Mouse (Mus musculus) spleen, postnatal 4 days (tissue): ENCODE data around the gene Gm609.

Experiments used
- DNase-seq, 2 experiments: peaks; one replicate each; pipeline ENCODE4 v3.0.0; 2022; ENCODE audit warnings: low spot score in 2 of 2

The Gm609 gene

GRCm38 (mm10) chr16:45397440-45397839, 95.3 kb downstream of the Gm609 start:
- no peak for DNase-seq

GRCm38 (mm10) chr16:45392246-45392645, 100.5 kb downstream of the Gm609 start:
- no peak for DNase-seq

DNA sequence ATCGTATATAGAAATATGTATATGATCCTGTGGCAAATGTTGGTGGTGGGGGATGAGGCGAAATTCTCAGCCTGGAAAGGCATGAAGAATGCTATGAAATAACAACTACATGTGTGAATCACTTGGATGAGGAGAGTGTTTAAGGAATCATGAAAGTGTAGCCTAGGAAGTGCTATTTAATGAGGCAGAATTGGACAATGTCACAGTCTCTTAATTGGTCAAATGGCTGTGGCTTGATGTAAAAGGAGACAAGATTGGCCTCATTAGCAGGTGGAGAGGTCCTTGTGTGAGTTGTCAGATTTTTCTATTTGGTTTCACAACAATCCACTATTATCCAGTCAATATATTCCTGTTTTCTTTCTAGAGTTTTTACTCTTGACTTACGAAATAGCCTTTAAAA, 101.1 kb downstream of the Gm609 start:
- no peak for DNase-seq

DNA sequence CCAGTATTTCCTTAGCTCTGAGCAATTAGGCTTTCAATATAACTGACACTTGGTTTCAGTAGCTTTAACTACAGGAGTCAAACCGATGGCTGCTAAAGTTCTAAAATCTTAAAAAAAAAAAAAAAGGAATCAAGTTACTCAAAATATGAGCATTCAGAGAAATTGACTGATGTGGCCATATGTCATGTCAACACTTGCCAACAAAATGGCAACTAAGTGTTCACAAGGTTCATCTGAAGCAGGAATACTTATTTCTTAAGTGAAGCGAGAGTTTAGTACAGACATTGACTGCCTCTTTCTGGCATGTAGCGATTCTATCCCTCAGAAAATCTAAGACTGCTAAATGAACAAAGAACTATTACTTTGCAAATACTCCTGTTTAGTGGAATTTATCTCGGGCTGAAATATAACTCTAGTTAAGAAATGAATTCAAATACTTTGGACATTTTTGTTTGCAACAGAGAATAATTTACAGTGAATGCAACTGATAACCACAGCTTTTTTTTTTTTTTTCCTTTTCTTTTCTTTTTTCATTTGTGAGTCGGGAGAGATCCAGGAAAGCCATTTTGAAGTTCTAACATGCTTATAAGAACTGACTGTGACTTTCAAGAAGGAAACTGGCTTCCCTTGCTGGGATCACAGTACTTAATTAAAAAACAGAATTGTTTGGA, 102.3 kb downstream of the Gm609 start:
- DNase-seq: no peak

- DNase-seq: no peak
Measured at GRCm38 (mm10) chr16:45389833-45390232, 102.9 kb downstream of the Gm609 start.

- DNase-seq: no peak
Measured at GRCm38 (mm10) chr16:45389041-45389440, 103.7 kb downstream of the Gm609 start.

DNA sequence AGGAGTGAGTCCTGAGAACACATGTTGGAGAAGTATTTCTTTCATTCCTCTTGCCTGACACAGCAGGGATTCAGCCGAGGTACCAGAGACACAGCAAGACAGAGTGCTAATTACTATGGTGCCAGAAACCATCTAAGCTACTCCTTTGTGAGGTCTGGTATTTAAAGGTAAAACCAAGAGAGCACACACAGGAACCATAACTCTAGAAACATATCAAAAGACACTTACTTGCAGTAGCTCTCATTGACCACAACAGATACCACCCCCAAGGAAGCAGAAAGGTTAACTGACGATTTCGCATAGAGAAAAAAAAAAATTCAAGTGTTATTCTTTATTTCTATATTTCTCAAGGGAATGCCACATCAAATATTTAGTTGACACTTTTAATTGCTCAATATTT, 111.0 kb downstream of the Gm609 start:
- DNase-seq: no peak

GRCm38 (mm10) chr16:45378959-45379358, 113.8 kb downstream of the Gm609 start:
- DNase-seq: no peak

- no peak for DNase-seq
Measured at GRCm38 (mm10) chr16:45378147-45378943, 114.4 kb downstream of the Gm609 start.

GRCm38 (mm10) chr16:45377332-45377731, 115.4 kb downstream of the Gm609 start:
- DNase-seq: no peak

DNA sequence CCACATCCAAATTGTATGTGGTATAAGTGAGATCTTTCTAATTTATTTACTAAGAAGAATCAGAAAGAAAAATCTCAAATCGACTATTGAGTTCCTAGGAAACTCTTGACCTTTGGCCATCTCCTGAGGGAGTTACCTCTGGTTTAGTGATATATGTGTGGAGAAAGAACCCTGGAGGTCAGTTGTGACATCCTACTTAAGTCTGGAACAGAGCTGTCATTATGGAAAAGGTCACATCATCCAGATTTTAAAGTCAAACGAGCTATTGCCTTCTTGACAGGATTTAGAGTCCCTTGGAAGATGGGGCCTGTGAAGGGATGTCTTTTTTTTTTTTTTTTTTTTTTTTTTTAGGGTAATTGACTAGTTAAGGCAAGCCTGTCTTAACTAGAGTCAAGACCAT, 116.0 kb downstream of the Gm609 start:
- DNase-seq: no peak

GRCm38 (mm10) chr16:45376294-45376693, 116.5 kb downstream of the Gm609 start:
- no peak for DNase-seq

- DNase-seq: no peak
Measured at GRCm38 (mm10) chr16:45375506-45376225, 117.1 kb downstream of the Gm609 start.

GRCm38 (mm10) chr16:45374074-45374473, 118.7 kb downstream of the Gm609 start:
- no peak for DNase-seq

DNA sequence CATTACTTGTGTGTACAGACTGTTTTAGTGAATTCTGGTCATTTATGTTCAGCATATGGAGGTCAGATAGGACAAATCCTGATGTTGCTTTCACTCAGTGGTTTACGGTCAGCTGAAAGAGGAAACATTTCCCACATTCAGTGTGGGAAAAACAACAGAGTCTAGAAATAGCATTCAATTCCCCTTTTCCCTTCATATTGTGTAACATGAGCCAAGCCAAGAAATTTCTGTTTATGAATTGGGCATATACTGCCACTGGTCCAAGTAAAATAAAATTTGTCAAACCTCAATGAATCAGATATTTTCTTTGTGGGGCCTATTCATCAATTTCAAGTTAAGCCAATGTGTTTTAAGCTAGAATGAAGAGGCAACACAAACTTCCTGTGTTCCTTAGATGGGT, 121.7 kb downstream of the Gm609 start:
- no peak for DNase-seq

- no peak for DNase-seq
Measured at GRCm38 (mm10) chr16:45369285-45369965, 123.3 kb downstream of the Gm609 start.

- DNase-seq: no peak
Measured at GRCm38 (mm10) chr16:45366111-45366510, 126.7 kb downstream of the Gm609 start.

- DNase-seq: no peak
Measured at GRCm38 (mm10) chr16:45365353-45365752, 127.4 kb downstream of the Gm609 start.

GRCm38 (mm10) chr16:45364627-45365026, 128.1 kb downstream of the Gm609 start:
- DNase-seq: no peak

DNA sequence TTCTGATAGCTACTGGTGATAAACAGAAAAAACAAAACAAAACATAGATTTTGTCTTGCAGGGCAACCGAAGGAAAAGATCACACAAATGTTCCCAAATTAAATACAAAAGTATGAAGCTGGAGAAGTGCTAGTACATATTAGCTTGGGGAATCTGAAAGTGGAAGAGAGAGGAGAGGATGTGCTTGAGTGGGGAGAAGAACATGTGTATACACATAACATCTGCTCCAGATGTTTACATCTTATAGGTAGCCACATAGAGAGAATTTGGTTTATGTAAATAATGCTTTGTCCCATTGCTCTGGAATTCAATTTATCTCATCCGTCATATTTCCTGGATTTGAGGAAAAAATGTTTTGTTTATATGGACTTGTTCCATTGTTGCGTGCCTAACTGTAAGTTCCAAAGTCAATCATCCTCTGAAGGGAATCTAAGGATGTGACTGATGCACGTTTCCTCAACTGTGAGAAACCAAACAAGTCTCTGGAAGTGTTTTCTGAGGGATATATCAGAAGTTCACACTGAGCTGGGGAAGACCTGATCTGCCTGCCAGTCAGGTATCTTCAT, 129.2 kb downstream of the Gm609 start:
- DNase-seq: no peak
